Mouse (Mus musculus) forelimb bud, embryonic 11.5 days (tissue): ENCODE results near the gene Aff3.

Source experiments
- DNase-seq: peaks from one replicate; pipeline ENCODE4 v3.0.0-alpha.2; 2012; ENCODE audit warnings: low read depth, low spot score

The Aff3 gene

GRCm38 (mm10) chr1:38185517-38186226 lies 479.1 kb downstream of the Aff3 start:
- DNase-seq, result peak; percentile 89

GRCm38 (mm10) chr1:38181020-38181550 lies 483.7 kb downstream of the Aff3 start:
- no peak for DNase-seq

- no peak for DNase-seq
Observed at GRCm38 (mm10) chr1:38178929-38179328, 485.8 kb downstream of the Aff3 start.

GRCm38 (mm10) chr1:38176077-38176476 lies 488.7 kb downstream of the Aff3 start:
- no peak for DNase-seq

- DNase-seq, result no peak
Observed at GRCm38 (mm10) chr1:38171874-38172273, 492.9 kb downstream of the Aff3 start.

GRCm38 (mm10) chr1:38165696-38166095 lies 499.1 kb downstream of the Aff3 start:
- no peak for DNase-seq

GRCm38 (mm10) chr1:38150086-38150485 lies 514.7 kb downstream of the Aff3 start:
- DNase-seq, result no peak

GRCm38 (mm10) chr1:38146008-38146407 lies 518.7 kb downstream of the Aff3 start:
- DNase-seq, result no peak

GRCm38 (mm10) chr1:38141371-38141770 lies 523.4 kb downstream of the Aff3 start:
- DNase-seq, result no peak

- DNase-seq, result no peak
Observed at GRCm38 (mm10) chr1:38140911-38141310, 523.8 kb downstream of the Aff3 start.

GRCm38 (mm10) chr1:38139396-38139795 lies 525.4 kb downstream of the Aff3 start:
- no peak for DNase-seq

- no peak for DNase-seq
Observed at GRCm38 (mm10) chr1:38132942-38133341, 531.8 kb downstream of the Aff3 start.

- no peak for DNase-seq
Observed at GRCm38 (mm10) chr1:38130715-38131483, 533.9 kb downstream of the Aff3 start.

- DNase-seq, result peak; percentile 88
Observed at GRCm38 (mm10) chr1:38129501-38130267, 535.1 kb downstream of the Aff3 start, which contains the start of gene Rev1. TSS of gene Rev1 (minus strand) at chr1:38129801.

- DNase-seq, result peak; percentile 30
Observed at GRCm38 (mm10) chr1:38128919-38129436, 535.8 kb downstream of the Aff3 start.
